Mouse (Mus musculus): ENCODE measurements around the gene Nedd9.

DNA sequence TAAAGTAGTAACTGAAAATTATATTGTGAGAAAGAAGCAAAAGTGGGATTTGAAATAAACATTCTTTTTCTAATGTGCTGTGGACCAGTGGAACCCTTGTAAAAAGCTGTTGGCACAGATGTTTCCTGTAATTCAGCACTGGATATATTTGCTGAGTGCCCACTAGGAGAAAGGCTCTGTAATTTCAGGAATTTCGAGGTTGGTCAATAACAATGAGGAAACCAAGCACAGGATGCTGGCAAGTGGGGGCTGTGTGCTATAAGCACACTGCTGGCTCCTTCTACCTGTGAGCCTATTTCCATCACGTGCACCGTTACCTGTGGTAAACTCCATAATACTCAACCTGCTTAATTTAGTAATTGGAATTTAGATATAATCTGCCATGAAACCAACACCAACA, 133.5 kb downstream of the Nedd9 start:
- no peak for TF ChIP-seq GATA1 (IDR thresholded peaks at IDR 0.05; ENCODE audit: low read length)
- TF ChIP-seq TAL1 (IDR thresholded peaks at IDR 0.05; ENCODE audit: low read length) = no peak
